Mouse (Mus musculus) frontal cortex, adult (tissue): Measurements from ENCODE around the gene Parm1.

Experiments used
- ATAC-seq: cut with Nextera tagmentation; 2 replicates; pipeline ENCODE4 v1.9.2; 2017; ENCODE audit warnings: mild to moderate bottlenecking, moderate library complexity, mixed read lengths; ENCODE audit not compliant: low TSS enrichment

The Parm1 gene

GRCm38 (mm10) chr5:91578924-91579323 is 61.5 kb downstream of the Parm1 start:
- ATAC-seq: peak; percentile 29

GRCm38 (mm10) chr5:91581799-91582198 is 64.4 kb downstream of the Parm1 start:
- ATAC-seq: no peak

GRCm38 (mm10) chr5:91586206-91586605 is 68.8 kb downstream of the Parm1 start:
- no peak for ATAC-seq

- no peak for ATAC-seq
Measured at GRCm38 (mm10) chr5:91594083-91594482, 76.7 kb downstream of the Parm1 start.

GRCm38 (mm10) chr5:91597216-91597615 is 79.8 kb downstream of the Parm1 start:
- ATAC-seq: no peak

GRCm38 (mm10) chr5:91599801-91600200 is 82.4 kb downstream of the Parm1 start:
- no peak for ATAC-seq

- ATAC-seq: no peak
Measured at GRCm38 (mm10) chr5:91603347-91603746, 85.9 kb downstream of the Parm1 start.

- no peak for ATAC-seq
Measured at GRCm38 (mm10) chr5:91603787-91604439, 86.5 kb downstream of the Parm1 start.

- ATAC-seq: no peak
Measured at GRCm38 (mm10) chr5:91607234-91607633, 89.8 kb downstream of the Parm1 start.

GRCm38 (mm10) chr5:91607841-91608240 is 90.4 kb downstream of the Parm1 start:
- no peak for ATAC-seq

- ATAC-seq: no peak
Measured at GRCm38 (mm10) chr5:91609041-91609440, 91.6 kb downstream of the Parm1 start.

GRCm38 (mm10) chr5:91609511-91610300 is 92.3 kb downstream of the Parm1 start:
- no peak for ATAC-seq

- peak; percentile 44; the same call in 1 of the 2 replicates for ATAC-seq
Measured at GRCm38 (mm10) chr5:91610499-91610898, 93.1 kb downstream of the Parm1 start.

GRCm38 (mm10) chr5:91611589-91611988 is 94.2 kb downstream of the Parm1 start:
- no peak for ATAC-seq

- no peak for ATAC-seq
Measured at GRCm38 (mm10) chr5:91617331-91618233, 100.2 kb downstream of the Parm1 start.

- ATAC-seq: no peak
Measured at GRCm38 (mm10) chr5:91618661-91619173, 101.3 kb downstream of the Parm1 start.

GRCm38 (mm10) chr5:91621197-91621596 is 103.8 kb downstream of the Parm1 start:
- ATAC-seq: 0 out of 2 replicates have a peak, but pooled peaks have one; percentile 17

GRCm38 (mm10) chr5:91626823-91627222 is 109.4 kb downstream of the Parm1 start:
- ATAC-seq: no peak

GRCm38 (mm10) chr5:91629472-91629871 is 112.1 kb downstream of the Parm1 start:
- ATAC-seq: no peak

- no peak for ATAC-seq
Measured at GRCm38 (mm10) chr5:91651330-91651729, 133.9 kb downstream of the Parm1 start.

GRCm38 (mm10) chr5:91653061-91653915 is 135.9 kb downstream of the Parm1 start:
- ATAC-seq: peak; percentile 53
